Mouse (Mus musculus): ENCODE data around the gene Fastk.

- no peak for TF ChIP-seq CTCF (IDR thresholded peaks at IDR 0.05; ENCODE audit: control insufficient read depth, insufficient read depth, low read length)
- TF ChIP-seq POLR2A (IDR thresholded peaks at IDR 0.05; ENCODE audit: borderline replicate concordance, control insufficient read depth, low read depth, low read length) = no peak
Measured at GRCm38 (mm10) chr5:24408651-24409050, 36.4 kb downstream of the Fastk start.

Data from bone marrow, adult 2 months (tissue).